9 mouse cellular contexts compared by ENCODE assay signal in the genomic region with DNA sequence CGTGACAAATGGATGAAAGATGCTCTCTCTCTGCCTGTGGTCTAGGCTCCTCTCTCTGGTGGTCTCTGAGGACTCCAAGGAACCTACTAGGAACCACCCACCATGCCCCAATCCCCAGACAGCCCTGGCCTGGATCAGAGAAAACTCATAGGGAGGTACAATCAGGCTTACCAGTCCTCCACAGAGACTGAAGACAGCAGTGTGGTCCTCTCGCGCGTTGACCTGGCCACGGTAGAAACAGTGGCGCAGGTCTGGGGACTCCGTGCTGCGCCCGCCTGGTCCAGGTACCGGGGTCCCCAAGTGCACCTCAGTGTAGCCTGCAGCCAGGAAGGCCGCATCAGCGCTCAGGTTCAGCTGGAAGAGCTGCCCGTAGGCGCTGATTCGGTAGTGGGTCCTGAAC.
DNase-seq lines count a peak whose midpoint lies in the region; ATAC-seq and TF ChIP-seq lines count a peak whose summit lies in the region.
"Had no signal": no experiment of that assay in that cellular context is flagged by ENCODE, and none has a peak within 500 bp of the region (broad histone marks: within the 10 kb centered on the region; RNA-seq: fewer than 3 reads in every experiment).

No protein-coding gene starts in this region.

- DNase-seq in heart, adult 2 months: no peak
- no peak for DNase-seq in hindbrain, embryonic 14.5 days (ENCODE audit: low spot score)
- peak; percentile 2 for DNase-seq in midbrain, postnatal 0 days (ENCODE audit: low spot score)
- no peak for DNase-seq in frontal cortex, postnatal 10 days (ENCODE audit: low spot score in 2 of 2)
- no peak for DNase-seq in adrenal gland, postnatal 4 days (ENCODE audit: low spot score in 2 of 2)
- no peak for DNase-seq in spleen, postnatal 36 days (ENCODE audit: low spot score in 2 of 2)

- H3K79me2 ChIP-seq in heart, adult 2 months (replicated peaks; ENCODE audit: control insufficient read depth, insufficient read depth, low read length): no peaks in the 10 kb centered on the region

- WGBS in heart, embryonic 16.5 days: 9% methylated on average over 15 of the region's 15 CpGs
- WGBS in heart, adult 2 months: 19% methylated on average over 15 of the region's 15 CpGs
- 5% methylated on average over 15 of the region's 15 CpGs for WGBS in embryonic facial prominence, embryonic 12.5 days
- 7% methylated on average over 15 of the region's 15 CpGs for WGBS in hindbrain, embryonic 14.5 days
- WGBS in midbrain, postnatal 0 days: 5% methylated on average over 15 of the region's 15 CpGs

- peaks cover 39% of the 10 kb centered on the region for H3K27me3 ChIP-seq in heart, embryonic 16.5 days (ENCODE audit: control insufficient read depth, insufficient read depth, low read length)
- H3K27me3 ChIP-seq in heart, adult 2 months (ENCODE audit: control insufficient read depth, insufficient read depth, low read length): peaks cover 2% of the 10 kb centered on the region; the same call in 1 of the 2 replicates
- H3K27me3 ChIP-seq in embryonic facial prominence, embryonic 12.5 days: 0 out of 2 replicates have a peak, but pooled peaks cover 12% of the 10 kb centered on the region
- H3K27me3 ChIP-seq in hindbrain, embryonic 14.5 days (ENCODE audit: control insufficient read depth, insufficient read depth, low read length): peaks cover 26% of the 10 kb centered on the region
- H3K27me3 ChIP-seq in midbrain, postnatal 0 days (ENCODE audit: insufficient read depth, low read length): peaks cover 9% of the 10 kb centered on the region

- ATAC-seq in heart, embryonic 16.5 days (replicated peaks; ENCODE audit: extremely low read depth, insufficient read depth, low FRiP score): no peak
- ATAC-seq in embryonic facial prominence, embryonic 12.5 days (ENCODE audit: insufficient number of reproducible peaks, insufficient read depth, low FRiP score, low TSS enrichment): no peak
- no peak for ATAC-seq in hindbrain, embryonic 14.5 days (ENCODE audit: low FRiP score)
- no peak for ATAC-seq in midbrain, postnatal 0 days (ENCODE audit: low FRiP score)
- ATAC-seq: Patski had no signal

- peak overlapping the region; percentile 100 for H3K4me2 ChIP-seq in heart, embryonic 16.5 days (ENCODE audit: low read depth, low read length)
- H3K4me2 ChIP-seq in embryonic facial prominence, embryonic 12.5 days (replicated peaks): peak overlapping the region; percentile 87
- peak overlapping the region; percentile 98 for H3K4me2 ChIP-seq in hindbrain, embryonic 14.5 days (replicated peaks)
- peak overlapping the region; percentile 99 for H3K4me2 ChIP-seq in midbrain, postnatal 0 days (ENCODE audit: low read depth, low read length, poor library complexity, severe bottlenecking)

- peaks cover 10% of the 10 kb centered on the region for H3K4me1 ChIP-seq in heart, embryonic 16.5 days (ENCODE audit: control insufficient read depth, insufficient read depth, low read length)
- no peaks in the 10 kb centered on the region for H3K4me1 ChIP-seq in heart, adult 2 months (ENCODE audit: control insufficient read depth, insufficient read depth, low read length)
- peaks cover 5% of the 10 kb centered on the region for H3K4me1 ChIP-seq in embryonic facial prominence, embryonic 12.5 days
- peaks cover 13% of the 10 kb centered on the region for H3K4me1 ChIP-seq in hindbrain, embryonic 14.5 days (replicated peaks; ENCODE audit: control insufficient read depth, insufficient read depth, low read length)
- peaks cover 8% of the 10 kb centered on the region; the same call in 1 of the 2 replicates for H3K4me1 ChIP-seq in midbrain, postnatal 0 days (ENCODE audit: insufficient read depth, low read length)

- no peak overlapping the region; the same call in 1 of the 2 replicates for H3K9ac ChIP-seq in heart, embryonic 16.5 days (ENCODE audit: low read length)
- H3K9ac ChIP-seq in heart, adult 2 months (ENCODE audit: low read depth, low read length): no peak overlapping the region
- peak overlapping the region; percentile 74 for H3K9ac ChIP-seq in embryonic facial prominence, embryonic 12.5 days
- H3K9ac ChIP-seq in hindbrain, embryonic 14.5 days: peak overlapping the region; percentile 71
- H3K9ac ChIP-seq in midbrain, postnatal 0 days (replicated peaks; ENCODE audit: low read length, poor library complexity, severe bottlenecking): peak overlapping the region; percentile 65

- intact Hi-C loops in heart, adult 2 months (cut with DNase I): no loop called here

- TF ChIP-seq POLR2A in heart, adult 2 months (IDR thresholded peaks at IDR 0.05; ENCODE audit: insufficient read depth, low read depth, low read length): no peak

- no peak overlapping the region for H3K27ac ChIP-seq in heart, embryonic 16.5 days (ENCODE audit: low read length)
- no peak overlapping the region for H3K27ac ChIP-seq in heart, adult 2 months
- H3K27ac ChIP-seq in embryonic facial prominence, embryonic 12.5 days: no peak overlapping the region
- H3K27ac ChIP-seq in hindbrain, embryonic 14.5 days: no peak overlapping the region
- no peak overlapping the region for H3K27ac ChIP-seq in midbrain, postnatal 0 days (ENCODE audit: low read depth, low read length)

- peak overlapping the region; percentile 75 for H3K4me3 ChIP-seq in heart, embryonic 16.5 days (ENCODE audit: low read length)
- no peak overlapping the region for H3K4me3 ChIP-seq in heart, adult 2 months
- peak overlapping the region; percentile 72 for H3K4me3 ChIP-seq in embryonic facial prominence, embryonic 12.5 days
- H3K4me3 ChIP-seq in hindbrain, embryonic 14.5 days (replicated peaks; ENCODE audit: low read length): peak overlapping the region; percentile 73
- H3K4me3 ChIP-seq in midbrain, postnatal 0 days (ENCODE audit: low read depth, low read length): peak overlapping the region; percentile 75

- no peak for TF ChIP-seq EP300 in heart, adult 2 months (IDR thresholded peaks at IDR 0.05; ENCODE audit: insufficient read depth, low read depth, low read length)

- TF ChIP-seq CTCF in heart, adult 2 months (IDR thresholded peaks at IDR 0.05): no peak
- TF ChIP-seq CTCF in midbrain, postnatal 0 days (IDR thresholded peaks at IDR 0.05): no peak

- H3K9me3 ChIP-seq in heart, embryonic 16.5 days (replicated peaks; ENCODE audit: control insufficient read depth, low read length): no peaks in the 10 kb centered on the region
- no peaks in the 10 kb centered on the region for H3K9me3 ChIP-seq in embryonic facial prominence, embryonic 12.5 days
- H3K9me3 ChIP-seq in hindbrain, embryonic 14.5 days (ENCODE audit: control insufficient read depth, low read length): no peaks in the 10 kb centered on the region
- no peaks in the 10 kb centered on the region for H3K9me3 ChIP-seq in midbrain, postnatal 0 days (ENCODE audit: low read length)

- H3K36me3 ChIP-seq in heart, embryonic 16.5 days (ENCODE audit: control insufficient read depth, insufficient read depth): no peaks in the 10 kb centered on the region
- no peaks in the 10 kb centered on the region for H3K36me3 ChIP-seq in heart, adult 2 months (ENCODE audit: control insufficient read depth, insufficient read depth, low read length)
- H3K36me3 ChIP-seq in embryonic facial prominence, embryonic 12.5 days: no peaks in the 10 kb centered on the region
- H3K36me3 ChIP-seq in hindbrain, embryonic 14.5 days (replicated peaks; ENCODE audit: control insufficient read depth, insufficient read depth): no peaks in the 10 kb centered on the region
- no peaks in the 10 kb centered on the region for H3K36me3 ChIP-seq in midbrain, postnatal 0 days (ENCODE audit: insufficient read depth, low read length)

Comparison
In these comparisons a context has a peak if more than half of its experiments do, and no peak if none do; other contexts are left out.
1. H3K9ac ChIP-seq: peak in embryonic facial prominence, embryonic 12.5 days (single experiment), hindbrain, embryonic 14.5 days (single experiment) and midbrain, postnatal 0 days (single experiment); none in heart, embryonic 16.5 days (single experiment) and heart, adult 2 months (single experiment).
2. Peak in every context shown above with its lines, with median percentiles within 50 percentile points of each other: H3K4me2 ChIP-seq.